Mouse (Mus musculus) cerebellum, adult 9-11 months (tissue): ENCODE data around the gene Mgl2.
A peak's percentile ranks its signal among the peaks of the same experiment; 100 is the strongest.

Experiments
- DNase-seq: peaks from one replicate; pipeline ENCODE4 v3.0.0; 2022

Mgl2 gene

GRCm38 (mm10) chr11:70171181-70171580 lies 41.1 kb downstream of the Mgl2 start:
- DNase-seq = no peak

- no peak for DNase-seq
These were observed 41.7 kb downstream of the Mgl2 start for GRCm38 (mm10) chr11:70171847-70172246.

GRCm38 (mm10) chr11:70172298-70172697 lies 42.2 kb downstream of the Mgl2 start:
- DNase-seq = no peak

- DNase-seq = no peak
These were observed 44.4 kb downstream of the Mgl2 start for GRCm38 (mm10) chr11:70174491-70174890.

GRCm38 (mm10) chr11:70177647-70178046 lies 47.5 kb downstream of the Mgl2 start:
- no peak for DNase-seq

DNA sequence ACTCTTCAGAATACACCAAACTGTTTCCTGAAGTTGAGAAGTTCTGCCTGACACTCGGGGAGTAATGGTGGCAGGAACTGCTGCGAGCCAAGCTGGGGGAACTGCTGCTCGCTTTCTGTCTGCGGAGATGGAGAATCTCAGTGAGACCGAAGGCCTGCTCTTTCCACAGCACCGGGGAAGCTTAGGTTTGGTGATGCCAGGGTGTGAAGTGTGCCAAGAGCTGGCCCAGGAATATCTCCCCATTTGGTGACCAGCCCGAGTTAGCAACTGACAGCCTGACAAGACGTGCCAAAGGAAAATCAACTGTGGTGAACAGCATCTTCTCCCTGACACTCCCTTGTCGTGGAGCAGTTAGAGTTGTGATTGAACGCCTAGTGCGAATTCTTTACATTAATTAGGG lies 48.2 kb downstream of the Mgl2 start:
- peak; percentile 38 for DNase-seq

DNA sequence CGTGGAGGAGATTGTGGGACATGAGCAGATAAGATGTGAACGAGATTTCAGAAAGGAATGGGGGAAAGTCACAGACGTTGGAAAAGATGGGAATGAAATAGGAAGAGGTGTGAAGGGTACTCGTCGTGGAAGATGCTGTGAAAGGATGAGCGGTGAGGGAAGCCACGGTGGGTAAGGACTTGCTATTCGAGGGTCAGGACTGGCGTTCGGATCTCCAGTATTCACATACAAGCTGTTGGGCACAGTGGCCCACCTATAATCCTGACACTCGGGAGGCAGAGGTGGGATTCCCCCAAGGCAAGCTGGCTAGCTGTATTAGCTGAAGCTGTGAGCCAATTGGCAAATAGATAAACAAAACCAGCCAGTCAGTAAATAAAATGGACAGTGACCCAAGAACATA lies 48.6 kb downstream of the Mgl2 start:
- DNase-seq = no peak

DNA sequence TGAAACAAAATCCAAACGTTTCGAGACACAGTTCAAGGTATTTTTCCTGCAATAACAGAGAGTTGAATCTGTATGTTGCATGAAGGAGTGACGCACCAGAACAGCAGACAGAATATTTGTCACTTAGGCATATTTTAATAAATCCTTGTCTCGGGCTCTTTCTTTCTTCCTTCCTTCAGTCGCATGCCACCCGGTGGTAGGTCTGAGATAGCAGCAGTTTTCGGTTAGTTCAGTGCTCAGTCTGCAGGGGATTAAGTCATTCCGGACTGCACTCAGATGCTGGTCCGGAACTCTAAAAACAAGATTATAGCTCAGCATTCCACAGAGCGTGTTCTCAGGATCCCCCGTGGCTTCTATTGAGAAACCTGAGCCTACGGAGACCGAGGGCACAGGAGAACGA lies 49.3 kb downstream of the Mgl2 start:
- DNase-seq = no peak

- no peak for DNase-seq
These were observed 50.4 kb downstream of the Mgl2 start for GRCm38 (mm10) chr11:70180496-70180895.

GRCm38 (mm10) chr11:70185120-70185519 lies 55.0 kb downstream of the Mgl2 start:
- DNase-seq = no peak
